Mouse (Mus musculus) thymus, postnatal 36 days (tissue): Measurements from ENCODE around the gene Tulp1.
A peak's percentile ranks its signal among the peaks of the same experiment; 100 is the strongest.
"Not testable (repeated sequence)": the region's sequence is repeated elsewhere in the genome, so short reads cannot be mapped to it uniquely, and the experiment has no call there.

Experiments used
- DNase-seq, 2 experiments: peaks; one replicate each; pipeline ENCODE4 v3.0.0; 2022; ENCODE audit warnings: mixed read lengths in 2 of 2

The Tulp1 gene

DNA sequence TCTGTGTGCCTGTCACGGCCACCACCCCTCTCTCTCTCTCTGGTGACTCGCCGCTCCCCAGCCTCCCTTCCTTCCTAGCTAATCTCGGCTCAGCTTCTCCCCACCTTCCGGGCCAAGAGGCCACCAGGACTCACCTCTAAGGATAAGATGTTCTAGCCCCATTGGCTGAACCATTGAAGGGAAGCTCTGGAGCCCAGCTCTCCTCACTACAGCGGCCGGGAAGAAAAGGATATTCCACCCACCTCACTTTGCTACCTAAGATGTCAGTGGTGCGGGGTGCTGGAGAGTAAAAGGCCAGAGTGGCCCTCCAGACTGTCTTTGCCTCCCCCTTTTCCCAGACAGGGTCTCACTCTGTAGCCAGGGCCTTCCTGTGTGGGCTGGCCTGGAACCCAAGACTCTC is at the start of gene Tulp1:
Gene Tulp1 (minus strand): TSS at position 101 of the 400 bp plus-strand sequence.
- DNase-seq, result no peak

DNA sequence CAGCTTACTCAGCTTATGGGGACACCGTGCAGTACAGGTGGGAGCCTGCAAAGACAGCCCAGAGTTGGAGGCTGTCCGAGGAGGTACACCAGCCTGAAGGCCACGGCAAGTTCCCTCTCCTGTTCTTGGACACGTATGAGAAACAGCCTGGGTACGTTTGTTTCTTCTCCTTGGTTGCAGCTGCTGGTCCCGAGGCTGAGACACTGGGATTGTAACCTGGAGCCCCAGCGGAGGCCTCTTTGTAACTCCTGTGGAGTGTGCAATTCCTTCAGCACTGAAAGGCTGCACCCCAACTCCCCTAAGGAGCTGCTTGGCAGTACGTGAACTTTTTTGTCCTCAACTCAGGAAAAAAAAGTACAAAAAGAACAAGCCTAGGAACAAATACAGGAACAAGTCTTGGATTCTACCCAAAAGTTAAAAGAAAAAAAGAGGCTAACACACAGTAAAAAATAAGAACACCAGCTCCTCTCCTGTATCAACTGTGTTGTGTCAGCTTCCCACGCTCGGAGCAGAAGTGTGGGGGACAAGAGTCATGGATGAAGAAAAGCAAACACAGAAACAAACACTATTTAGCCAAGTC is 46.4 kb upstream of the Tulp1 start:
- DNase-seq, result no peak

DNA sequence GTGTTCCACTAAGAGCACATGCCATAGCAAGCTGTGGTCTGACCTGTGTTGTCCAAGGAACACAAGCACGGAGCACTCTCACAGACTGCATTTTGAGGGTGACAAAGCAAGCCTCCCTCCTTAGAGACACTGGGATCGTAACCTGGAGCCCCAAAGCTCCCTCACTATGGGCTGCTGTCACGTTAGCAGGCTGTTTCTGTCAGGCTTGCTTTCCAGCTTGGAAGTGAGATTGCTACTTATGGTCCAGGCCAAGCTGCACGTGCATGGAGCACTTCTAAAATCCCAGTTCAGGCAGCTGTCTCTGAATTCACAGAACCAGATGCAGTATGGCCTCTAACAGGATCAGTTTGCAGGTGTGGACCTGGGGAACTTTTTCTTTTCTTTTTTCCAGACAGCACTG is 45.7 kb upstream of the Tulp1 start:
- no peak for DNase-seq

DNA sequence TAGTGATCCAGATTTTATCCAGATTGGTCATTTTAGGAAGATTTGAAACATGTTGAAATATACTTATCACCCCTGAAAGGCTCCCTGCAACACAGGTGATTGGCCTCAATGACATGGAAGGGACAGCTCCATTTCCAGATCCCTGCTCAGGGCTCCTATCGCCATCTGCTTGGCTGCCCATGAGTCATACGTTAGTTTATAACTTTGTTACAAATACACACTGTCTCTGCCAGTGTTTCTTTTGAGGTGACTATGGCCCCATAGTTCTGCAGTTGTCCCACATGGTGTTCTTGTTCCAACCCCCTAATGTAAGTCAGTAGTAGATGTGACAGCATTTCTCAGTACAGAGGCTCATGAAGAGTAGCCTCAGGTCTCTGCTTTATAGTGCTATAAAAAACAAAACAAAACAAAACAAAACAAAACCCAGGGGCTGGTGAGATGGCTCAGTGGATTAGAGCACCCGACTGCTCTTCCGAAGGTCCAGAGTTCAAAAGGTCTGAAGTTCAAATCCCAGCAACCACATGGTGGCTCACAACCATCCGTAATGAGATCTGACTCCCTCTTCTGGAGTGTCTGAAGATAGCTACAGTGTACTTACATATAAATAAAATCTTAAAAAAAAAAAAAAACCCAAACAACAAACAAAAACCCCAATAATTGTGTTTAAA is 43.4 kb upstream of the Tulp1 start:
- DNase-seq, result no peak

DNA sequence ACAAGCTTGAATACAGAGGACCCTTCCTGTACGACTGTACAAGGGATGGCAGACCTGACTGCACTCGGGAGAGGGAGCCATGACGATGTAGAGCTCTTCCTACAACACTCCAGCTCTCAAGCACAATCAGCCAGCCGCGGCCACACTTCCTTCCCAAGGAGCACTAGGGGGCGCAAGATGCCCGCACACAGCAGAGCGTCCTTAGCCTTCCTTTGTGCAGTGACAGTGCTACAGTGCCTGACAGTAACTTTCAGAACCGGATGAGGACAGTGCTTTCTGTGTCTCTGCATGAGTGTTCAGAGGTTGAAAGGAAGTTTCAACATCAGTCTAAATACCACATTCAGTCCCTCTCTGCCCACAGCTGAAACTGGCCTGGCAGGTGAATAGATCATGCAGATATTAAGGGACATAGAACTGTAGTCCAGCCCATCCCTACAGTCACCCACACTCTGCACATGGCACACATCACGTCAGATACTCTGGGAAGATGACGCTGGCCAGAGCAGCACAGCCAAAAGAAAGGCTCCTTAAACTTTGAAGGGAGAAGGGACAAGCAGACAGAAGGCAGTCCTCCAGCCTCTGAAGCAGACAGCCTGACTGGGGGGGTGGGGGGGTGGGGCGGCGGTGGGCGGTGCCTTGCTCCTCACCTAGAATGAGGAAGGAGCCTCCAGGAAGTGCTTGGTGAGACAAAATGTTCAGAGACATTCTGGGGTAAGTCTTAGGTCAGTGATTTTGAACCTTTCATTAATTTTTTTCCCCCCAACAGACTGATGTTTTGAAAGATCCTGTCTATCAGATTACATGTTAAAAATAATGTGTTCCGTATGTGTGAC is 42.6 kb upstream of the Tulp1 start:
- DNase-seq, result peak; percentile 82 to 84

DNA sequence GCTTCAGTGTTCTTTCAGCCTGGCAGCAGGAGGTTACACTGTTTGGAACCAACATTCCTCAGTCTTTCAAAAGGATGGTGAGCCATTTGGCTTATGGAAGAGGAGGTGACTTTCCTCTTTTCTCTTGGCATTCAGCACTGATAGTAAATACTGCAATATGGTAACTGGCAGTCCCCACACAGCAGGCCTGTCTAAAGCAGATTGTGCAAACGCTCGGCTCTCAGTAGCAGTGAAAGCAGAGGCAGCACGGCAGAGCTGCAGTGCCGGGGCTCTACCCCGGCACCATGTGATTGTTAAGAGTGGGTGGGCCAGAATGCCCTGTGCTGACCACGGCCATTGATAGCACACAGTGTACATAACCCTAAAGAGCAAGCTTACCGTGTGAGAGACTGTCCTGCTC is 41.4 kb upstream of the Tulp1 start:
- no peak for DNase-seq

DNA sequence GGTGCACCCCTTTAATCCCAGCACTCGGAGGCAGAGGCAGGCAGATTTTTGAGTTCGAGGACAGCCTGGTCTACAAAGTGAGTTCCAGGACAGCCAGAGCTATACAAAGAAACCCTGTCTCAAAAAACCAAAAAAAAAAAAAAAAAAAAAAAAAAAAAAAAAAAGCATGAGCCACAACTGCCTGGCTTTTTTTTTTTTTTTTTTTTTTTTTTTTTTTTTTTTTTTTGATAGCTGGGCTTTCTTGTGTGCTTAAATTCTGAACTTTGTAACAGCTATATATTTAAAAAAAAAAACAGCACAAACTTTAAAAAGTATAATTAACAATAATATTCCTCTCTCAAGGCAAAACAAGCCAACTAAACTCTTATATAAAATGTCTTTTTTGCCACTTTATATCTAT is 39.7 kb upstream of the Tulp1 start:
- not testable (repeated sequence) for DNase-seq

DNA sequence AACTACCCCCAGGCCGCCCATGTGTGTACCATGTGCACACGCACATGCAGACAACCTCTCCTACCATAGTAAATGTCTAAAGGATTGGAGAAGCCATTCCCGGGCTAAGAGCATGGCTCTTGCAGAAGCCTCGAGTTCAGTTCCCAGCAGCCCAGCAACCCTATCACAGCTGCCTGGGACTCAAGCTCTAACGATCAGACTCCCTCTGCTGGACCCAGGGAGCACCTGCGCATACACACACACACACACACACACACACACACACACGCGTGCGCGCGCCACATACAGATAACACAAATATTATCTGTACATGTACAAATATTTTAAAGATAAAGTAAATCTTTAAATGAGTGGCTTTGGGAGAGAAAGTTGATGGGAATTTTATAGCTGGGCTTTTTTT is 39.3 kb upstream of the Tulp1 start:
- no peak for DNase-seq

DNA sequence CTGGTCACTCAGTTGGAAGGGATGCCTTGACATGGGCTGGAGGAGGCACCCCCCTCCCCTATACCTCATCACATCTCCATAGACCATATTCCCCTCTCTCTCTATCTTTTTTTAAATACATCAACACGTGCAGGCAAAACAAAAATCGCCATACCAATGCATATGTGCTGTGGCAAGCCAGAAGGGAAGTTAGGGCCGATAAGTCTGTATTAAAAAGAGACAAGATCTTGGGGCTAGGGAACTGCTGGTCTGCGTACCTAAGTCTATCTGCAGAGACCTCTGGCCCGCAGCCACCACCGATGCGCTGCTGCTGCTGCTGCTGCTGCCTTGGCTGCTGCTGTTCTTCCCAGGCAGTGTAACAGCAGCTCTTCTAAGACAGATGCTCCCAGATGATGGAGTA is 30.0 kb upstream of the Tulp1 start:
- DNase-seq, result no peak

DNA sequence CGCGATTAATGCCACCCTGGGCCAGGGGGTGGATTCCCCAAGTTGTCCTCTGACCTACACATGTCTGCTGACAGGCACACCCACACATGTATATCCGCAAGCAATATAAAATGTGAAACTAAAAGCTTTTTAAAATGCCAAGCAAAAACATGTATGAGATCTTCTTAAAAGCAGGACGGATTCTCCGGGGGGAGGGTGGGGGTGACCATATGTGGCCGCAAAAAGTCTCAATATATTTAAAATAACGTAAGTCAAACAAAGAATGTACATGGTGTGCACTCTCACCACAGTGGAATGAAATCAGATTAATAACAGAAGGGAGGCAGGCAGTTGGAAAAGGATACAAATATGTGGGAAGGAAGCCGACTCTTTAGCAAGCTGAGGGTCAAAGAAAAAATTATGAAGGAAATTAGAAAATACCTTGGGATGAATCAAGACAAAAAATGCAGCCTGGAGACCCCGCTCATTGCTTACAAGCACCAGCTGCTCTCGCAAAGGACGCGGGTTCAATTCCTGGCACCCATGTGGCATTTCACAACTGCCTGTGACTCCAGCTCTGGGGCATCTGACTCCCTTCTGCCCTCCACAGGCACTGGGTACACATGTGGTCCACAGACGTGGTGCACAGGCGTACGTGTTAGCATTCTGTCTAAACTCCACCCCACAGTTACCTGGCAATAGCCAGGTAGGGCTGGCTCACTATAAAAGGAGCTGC is 29.2 kb upstream of the Tulp1 start:
- no peak for DNase-seq

DNA sequence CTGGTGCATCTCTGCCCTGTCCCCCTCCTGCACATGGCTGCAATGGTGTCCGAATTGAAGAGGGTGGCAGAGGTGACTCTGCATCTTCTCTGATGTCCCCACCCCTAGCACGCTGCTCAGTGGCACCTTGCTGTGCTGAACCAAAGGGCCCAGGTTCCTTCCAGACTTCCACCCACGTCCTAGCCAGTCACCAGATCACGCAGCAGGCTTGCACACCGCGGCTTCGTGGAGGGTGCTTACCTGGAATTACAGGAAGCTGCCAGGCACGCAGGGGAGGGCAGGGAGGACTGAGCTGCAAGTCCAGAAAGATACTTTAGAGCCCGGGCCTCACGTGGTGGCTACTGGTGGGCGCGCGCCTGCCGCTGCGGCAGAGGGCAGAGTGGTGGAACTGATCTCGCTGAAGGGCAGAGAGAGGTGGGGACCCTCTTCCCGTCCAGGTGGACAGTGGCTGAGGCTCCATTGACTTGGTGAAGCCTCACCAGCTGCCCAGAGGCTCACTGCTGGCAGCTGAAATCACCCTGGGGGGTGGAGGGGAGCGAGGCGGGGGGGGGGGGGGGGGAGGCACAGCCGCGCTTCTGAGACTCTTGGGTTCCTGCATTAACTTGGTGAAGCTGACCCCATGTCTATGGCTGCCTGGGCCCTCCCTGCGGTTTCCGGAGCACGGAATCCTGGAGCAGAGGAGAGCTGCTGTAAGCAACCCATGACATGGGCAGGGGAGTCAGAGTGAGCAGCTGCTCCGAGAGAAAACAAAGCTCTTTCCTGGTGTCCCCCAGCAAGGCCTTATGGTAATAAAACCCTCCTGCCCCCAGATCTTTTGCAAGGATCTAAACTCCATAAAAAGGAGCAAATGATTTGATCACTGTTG is 26.8 kb upstream of the Tulp1 start:
- no peak for DNase-seq

DNA sequence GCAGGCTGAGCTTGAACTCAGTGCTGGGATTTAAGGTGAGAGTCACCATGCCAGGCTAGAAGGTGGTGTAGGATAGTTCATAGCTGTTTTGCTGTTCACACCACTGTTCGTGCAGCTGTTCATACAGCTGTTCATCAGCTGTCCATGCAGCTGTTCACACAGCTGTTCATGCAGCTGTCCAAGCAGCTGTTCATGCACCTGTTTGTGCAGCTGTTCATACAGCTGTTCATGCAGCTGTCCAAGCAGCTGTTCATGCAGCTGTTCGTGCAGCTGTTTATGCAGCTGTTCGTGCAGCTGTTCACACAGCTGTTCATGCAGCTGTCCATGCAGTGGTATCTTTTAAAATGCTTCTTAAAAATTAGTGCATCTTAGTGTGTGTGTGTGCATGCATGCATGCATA is 23.5 kb upstream of the Tulp1 start:
- DNase-seq, result no peak

DNA sequence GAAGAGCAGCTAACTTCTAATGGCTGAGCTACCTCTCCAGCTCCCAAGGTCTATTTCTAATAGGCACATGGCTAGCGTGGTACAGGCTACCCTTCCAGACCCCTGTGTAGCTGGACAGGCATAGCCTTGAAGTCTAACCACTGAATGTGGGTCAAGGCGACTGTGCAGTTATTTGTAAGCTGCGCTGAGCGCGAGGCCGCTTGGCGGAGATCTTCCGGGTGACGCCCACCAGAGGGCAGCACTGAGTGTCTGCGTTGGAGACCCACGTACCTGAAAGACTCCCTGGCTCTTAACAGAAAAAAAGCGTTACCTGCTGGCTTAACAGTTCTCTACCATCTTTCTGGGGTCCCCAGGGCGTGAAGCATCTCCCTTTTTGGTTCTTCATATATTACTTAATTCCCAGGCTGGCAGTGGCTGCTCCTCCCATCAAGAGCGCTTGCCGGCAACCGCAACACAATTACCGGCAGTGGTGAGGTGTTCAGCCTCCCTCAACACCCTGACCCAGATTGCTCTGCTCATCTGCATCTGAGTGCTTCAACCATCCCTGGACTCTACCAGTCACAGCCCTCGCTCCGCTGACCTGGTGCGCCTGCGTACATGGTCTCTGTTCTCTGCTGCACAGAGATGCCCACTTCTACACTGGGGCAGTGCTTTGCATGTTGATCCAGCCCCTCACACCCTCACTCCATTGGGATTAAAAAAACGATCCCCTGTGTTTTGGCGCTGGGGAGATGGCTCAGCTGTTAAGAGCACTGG is 21.3 kb upstream of the Tulp1 start:
- DNase-seq, result peak; percentile 83 to 86

DNA sequence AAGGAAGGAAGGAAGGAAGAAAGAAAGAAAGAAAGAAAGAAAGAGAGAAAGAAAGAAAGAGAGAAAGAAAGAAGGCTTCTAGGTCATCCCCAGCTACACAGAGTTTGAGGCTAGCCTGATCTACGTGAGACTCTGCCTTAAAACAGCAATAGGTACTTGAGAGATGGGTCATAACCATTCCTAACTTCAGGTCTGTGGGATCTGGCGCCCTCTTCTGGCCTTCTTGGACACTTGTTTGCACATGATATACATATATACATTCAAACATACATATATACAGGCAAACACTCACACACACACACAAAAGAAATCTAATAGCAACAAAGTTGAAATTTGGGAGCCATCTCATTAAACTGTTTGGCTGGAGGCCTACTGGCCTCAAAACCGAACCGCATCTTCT is 19.3 kb upstream of the Tulp1 start:
- peak; percentile 41 to 50 for DNase-seq

DNA sequence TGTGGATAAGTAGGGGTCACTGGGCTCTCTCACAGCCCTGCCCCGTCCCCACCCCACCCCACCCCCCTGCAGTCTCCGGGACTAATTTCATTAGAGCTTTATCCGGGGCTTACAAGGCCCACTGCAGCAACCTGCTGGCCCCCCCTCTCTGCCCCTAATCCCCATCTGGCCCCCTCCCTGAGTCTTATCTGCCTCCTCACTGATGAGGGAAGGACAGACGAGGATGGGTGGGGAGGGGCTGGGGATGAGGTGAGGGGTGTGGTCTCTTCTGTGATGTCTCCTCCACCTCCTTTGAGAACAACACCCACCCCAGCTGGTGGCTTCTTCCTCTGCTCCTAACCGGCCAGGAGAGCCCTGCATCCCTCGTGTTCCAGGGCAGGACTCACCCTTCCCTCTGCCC is 15.2 kb upstream of the Tulp1 start:
- DNase-seq, result no peak

DNA sequence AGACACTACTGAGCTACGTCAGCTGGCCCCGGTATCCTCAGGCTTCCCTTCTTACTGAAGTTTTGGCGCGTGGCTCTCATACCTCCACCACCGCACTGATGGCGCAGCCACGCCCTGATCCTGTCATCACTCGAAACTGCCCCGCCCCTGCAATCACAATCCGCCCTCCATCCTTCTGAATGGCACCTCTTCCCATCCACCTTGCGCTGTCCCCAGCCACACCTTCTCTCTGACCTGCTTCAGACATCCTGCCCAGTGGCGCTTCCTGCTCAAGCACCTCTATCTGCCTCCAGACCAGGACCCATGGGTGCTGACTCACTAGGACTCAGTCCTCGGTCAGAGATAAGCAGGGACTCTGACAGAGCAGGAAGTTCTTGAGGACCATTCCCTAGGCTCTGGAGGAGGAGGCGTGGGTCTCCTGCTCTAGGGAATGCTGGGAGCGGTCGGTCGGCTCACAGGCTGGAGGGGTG is 10.6 kb upstream of the Tulp1 start:
- DNase-seq, result peak in 1 of 2 experiments; percentile 36

DNA sequence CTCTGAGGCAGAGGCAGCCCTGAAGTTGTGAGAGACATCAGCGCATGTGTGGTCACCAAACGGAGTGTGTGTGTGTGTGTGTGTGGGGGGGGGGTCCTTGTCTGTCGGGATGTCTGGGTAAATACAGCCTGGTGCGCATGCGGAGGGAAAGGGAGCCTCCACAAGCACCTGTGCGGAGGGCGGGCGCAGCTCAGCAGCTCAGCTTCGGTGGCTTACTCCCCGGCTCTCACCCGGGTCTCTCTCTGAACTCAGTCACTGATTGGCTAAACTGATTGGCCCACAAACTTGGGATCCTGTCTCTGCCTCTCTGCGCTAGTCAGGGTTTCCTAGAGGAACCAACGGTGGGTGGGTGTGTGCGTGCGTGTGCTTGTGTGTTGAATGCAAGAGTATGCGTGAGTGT is 9.5 kb upstream of the Tulp1 start:
- peak; percentile 75 to 88 for DNase-seq

DNA sequence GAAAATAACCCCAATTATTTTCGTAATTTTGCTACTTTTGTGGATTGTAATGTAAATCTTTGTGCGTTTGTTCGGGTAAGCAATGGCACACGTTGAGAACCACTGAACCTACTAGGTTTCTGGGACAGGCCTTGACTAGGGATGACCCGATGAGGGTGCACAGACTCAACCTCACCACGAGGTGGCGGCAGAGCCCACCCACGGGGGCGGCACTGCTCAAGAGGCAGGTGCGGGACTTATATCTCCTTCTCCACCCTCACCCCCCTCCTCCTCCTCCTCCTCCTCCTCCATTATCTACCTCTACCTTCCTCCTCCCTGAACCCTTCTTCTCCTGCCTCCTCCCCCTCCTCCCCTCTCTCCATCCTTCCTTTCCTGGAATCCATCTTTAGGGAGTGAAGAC is 8.8 kb upstream of the Tulp1 start:
- peak; percentile 82 to 87 for DNase-seq

DNA sequence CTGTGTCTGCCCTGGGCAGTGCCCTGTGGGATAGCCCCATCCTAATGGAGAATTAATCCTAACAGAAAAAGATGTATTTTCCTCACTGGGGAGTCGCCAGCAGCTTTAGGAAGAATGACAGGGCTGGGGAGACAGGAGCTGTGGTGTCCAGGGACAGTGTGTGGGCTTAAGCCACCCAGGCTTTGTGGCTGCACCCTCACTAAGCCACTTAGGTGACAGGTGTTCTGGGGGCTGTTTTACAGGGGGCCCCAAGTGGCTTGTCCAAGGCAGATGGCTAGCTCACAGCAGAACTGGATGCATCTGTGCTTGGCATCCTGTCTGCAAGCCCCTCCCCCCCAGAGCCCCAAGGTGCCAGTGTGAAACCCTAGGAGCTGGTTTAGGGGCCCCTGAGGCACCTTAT is 6.9 kb upstream of the Tulp1 start:
- no peak for DNase-seq

DNA sequence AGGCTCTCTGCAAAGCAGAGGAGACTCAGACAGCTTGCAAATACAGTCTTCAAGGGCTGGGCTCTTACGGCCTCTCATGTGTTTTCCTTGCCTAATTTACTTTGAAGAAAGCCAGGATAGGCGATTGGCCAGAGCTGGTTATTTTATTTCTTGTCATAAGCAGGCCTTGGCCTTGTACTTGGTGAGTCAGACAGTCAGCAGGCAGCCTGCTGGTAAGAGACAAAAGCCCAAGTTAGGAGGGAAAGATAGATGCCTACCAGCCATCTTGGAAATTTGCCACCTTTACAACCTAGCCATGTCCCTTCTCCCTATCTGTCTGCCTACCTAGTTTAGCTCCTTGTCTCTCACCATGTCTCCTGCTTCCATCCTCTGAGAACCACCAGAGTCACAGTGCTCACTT is 6.3 kb upstream of the Tulp1 start:
- no peak for DNase-seq

DNA sequence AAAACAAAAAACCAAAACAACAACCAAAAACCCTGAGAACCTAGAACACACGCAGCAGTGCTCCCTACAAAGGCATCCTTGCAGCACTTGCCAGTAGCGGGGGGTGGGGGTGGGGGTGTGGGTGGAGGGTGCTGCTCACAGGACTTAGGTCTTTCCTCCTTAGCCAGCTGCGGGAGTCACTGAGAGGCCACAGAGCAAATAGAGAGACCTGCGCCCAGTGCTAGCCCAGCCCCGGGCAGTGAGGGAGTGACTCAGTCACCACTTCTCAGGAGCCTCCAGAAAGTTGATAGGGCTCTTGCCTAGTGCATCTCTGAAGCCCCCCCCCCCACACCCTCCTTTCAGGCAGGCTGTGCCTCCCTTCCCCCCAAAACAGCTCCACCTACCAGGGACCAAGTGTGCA is 4.0 kb upstream of the Tulp1 start:
- DNase-seq, result no peak

DNA sequence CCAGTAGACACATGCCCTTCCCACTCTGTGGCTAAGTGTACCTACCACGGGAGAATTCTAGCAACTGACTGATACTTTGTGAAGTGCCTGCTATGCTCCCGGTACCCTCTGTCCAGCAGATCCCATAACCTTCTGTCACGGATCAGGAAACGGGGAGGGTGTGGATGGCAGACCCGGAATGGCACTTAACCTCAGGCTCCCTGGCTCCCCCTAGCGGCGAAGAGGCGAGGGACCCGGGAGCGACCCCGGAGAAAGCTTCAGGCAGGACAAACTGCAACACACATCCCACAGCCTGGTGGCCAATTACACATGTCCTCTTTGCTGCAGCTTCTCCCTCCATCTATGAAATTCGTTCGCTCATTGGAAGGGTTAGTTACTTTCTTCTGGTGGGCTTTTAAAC is 3.4 kb upstream of the Tulp1 start:
- peak; percentile 76 to 80 for DNase-seq
